Mouse (Mus musculus): ENCODE measurements around the gene Brox. TPM values are rescaled to one million over a fixed set of nuclear protein-coding genes. Genes with fewer than 3 reads are reported as not detected.
"Not testable (repeated sequence)": the region's sequence is repeated elsewhere in the genome, so short reads cannot be mapped to it uniquely, and the experiment has no call there.

Brox gene
- 10 to 100 TPM; 15.5 to 18.4 TPM for total RNA-seq (2021)
- long read RNA-seq, experiment 1, transcript Brox-201 (14 exons, 3,430 nt): major isoform, 5 of 8 reads
- long read RNA-seq, experiment 1, partial matches to known transcripts: 1 of 8 reads
- long read RNA-seq, experiment 1, other reads (novel, unspliced or antisense): 0 of 8 reads
- long read RNA-seq, experiment 2, transcript Brox-201 (14 exons, 3,430 nt): major isoform, 16 of 20 reads
- long read RNA-seq, experiment 2, partial matches to known transcripts: 0 of 20 reads
- long read RNA-seq, experiment 2, other reads (novel, unspliced or antisense): 2 of 20 reads

GRCm38 (mm10) chr1:183296877-183297383 is at the start of gene Brox:
TSS of gene Brox (minus strand) at chr1:183297269.
- peak; percentile 94 for DNase-seq

DNA sequence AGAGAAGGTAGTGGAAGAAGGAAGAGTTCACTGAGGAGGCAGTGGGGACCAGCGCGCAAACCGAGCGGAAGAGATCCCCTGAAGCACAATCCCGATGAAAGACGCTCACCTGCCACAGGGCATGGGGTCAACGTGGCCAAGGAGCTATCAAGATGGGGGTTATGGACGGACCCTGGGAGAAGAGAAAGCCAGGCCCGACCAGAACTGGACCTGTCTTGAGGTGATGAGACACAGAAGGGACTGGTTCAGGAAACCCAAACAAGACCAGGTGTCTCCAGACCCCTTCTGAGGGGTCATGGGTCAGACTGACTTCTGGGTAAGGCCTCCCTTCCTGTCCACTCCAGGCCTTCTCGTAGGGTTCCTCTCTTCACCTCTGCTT is 48.7 kb upstream of the Brox start:
- DNase-seq: no peak

- DNase-seq: peak; percentile 82
These were observed 48.1 kb upstream of the Brox start for GRCm38 (mm10) chr1:183344886-183345816.

DNA sequence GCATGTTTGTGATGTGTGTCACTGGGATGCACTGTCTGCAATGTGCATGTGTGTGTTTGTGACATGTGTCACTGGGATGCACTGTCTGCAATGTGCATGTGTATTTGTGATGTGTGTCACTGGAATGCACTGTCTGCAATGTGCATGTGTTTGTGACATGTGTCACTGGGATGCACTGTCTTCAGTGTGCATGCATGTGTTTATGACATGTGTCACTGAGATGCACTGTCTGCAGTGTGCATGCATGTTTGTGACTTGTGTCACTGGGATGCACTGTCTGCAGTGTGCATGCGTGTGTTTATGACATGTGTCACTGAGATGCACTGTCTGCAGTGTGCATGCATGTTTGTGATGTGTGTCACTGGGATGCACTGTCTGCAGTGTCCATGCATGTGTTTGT is 45.8 kb upstream of the Brox start:
- DNase-seq: not testable (repeated sequence)

- no peak for DNase-seq
These were observed 30.1 kb upstream of the Brox start for GRCm38 (mm10) chr1:183327171-183327570.

GRCm38 (mm10) chr1:183324433-183324832 is 27.4 kb upstream of the Brox start:
- no peak for DNase-seq

DNA sequence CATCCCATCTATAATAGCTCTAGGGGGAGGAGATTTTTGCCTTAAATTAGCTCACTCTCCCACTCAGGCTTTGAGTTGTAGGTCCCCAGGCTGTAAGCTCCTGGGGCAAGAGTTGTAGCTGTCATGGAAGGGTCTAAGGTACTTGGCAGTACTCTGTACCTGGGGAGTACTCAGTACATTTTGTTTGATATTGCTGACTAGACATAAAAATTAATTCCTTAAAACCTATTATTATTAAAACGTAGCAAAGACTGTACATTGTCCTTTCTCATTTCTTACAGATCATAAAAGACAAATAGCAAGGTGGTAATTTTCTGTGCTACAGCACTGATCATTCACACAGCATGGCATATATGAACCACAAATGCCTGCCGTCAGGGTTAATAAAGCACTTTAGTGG is 26.9 kb upstream of the Brox start:
- no peak for DNase-seq

- not testable (repeated sequence) for DNase-seq
These were observed 25.4 kb upstream of the Brox start for GRCm38 (mm10) chr1:183322496-183322895.

DNA sequence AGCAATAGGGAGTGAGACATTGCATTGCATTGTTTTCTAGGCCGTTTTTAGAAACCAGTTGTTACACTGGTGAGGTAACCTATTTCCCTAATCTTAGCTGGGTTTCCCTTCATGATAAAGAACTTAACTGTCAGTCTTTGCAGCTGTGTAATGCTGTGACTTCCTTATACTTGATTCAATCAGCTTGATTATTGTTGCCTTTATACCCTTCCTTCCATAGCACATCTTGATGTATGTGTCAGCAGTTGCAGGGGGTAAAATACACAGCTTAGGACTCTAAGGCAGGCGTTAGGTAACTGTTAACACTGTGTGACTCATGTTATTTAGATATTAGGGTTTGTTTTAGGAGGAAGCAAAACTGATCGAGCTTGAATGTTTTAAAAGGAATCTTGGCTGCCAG is 23.6 kb upstream of the Brox start:
- DNase-seq: no peak

DNA sequence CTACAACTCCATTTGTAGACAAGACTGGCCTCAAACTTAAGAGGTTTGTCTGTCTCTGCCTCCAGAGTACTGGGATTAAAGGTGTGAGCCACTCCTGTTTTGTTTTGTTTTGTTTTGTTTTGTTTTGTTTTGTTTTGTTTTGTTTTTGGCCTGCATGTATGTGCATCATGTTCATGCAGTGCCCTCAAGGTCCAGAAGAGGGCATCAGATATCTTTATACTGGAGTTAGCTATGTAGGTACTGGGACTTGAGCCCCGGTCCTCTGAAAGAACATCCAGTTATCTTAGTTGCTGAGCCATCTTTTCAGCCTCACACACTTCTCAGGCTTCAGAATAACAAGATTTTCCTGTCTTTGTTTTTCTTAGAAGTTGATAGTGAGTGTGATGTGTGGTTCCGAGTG is 18.7 kb upstream of the Brox start:
- no peak for DNase-seq

DNA sequence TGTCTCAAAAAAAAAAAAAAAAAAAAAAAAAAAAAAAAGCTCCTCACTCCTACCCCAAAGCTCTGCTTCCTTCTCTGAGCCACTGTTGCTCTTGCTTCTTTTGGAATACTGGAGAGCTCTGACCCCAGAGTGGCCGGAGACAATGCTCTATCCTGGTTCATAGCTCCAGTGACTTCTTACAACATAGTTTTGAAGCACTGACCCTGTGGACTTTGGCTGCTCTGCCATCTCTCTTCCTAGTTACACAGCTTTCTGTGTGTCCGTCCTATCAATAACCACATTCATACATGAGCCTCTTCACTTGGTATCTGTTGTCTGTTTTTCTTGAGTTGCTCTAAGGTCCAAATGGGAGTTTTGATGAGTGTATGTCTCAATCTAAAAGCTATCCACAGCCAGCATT is 15.0 kb upstream of the Brox start:
- DNase-seq: no peak

GRCm38 (mm10) chr1:183309601-183310000 is 12.5 kb upstream of the Brox start:
- DNase-seq: peak; percentile 41

DNA sequence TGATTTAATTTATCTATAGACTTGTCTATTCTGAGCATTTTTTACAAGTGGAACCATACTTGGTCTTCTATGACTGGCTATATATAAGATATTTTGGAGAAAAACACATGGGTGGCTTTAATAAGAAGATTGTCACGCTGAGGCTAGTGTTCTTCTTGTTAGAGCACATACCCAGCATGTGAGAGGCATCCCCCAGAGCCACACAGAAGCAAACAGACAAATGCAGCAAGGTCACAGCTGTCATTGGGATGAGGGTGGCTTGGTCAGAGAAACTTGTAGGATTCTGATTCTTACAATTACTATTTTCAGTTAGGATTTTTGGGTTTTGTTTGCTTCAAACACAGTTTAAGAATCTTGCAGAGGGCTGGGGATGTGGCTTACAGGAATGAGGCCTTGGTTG is 11.4 kb upstream of the Brox start:
- no peak for DNase-seq

DNA sequence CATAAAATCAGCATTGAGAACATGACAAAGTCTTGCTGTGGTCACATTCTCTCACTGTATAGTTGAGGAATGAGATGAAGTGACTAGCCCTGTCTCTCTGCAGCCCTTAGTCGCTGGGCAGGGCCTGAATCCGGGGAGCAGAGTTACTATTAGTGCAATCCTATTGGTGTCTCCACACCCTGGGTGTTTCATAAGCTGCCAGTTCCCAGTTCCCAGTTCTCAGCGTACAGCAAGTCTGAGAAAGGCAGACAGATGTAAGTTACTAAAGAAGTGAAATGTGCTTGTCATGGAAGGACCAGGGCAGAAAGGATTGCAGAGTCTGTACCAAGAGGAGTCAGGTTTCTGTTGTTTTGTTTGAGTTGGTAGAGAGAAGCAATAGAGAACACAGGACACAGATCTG is 10.5 kb upstream of the Brox start:
- no peak for DNase-seq

DNA sequence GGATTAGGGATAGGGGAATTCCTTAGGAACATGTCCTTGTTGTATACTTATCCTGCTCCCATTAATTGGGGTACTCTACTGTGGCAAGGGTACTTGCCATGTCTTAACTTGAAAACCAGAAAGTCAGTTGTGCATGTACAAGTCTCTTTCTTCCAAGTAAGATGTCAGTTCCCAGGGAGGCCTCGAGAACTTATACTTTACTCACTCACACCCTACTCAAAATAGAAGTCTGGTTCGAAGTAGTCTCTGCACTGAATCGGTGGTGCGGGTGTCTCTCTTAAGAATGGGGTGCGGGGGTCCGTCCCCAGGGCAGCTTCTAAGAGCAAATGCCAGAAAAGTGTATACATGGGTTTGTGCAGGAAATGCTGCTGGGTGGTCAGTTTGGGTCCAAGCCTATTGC is 2.1 kb upstream of the Brox start:
- peak; percentile 93 for DNase-seq

- DNase-seq: peak; percentile 29
These were observed 919 bp upstream of the Brox start for GRCm38 (mm10) chr1:183297886-183298489.

DNA sequence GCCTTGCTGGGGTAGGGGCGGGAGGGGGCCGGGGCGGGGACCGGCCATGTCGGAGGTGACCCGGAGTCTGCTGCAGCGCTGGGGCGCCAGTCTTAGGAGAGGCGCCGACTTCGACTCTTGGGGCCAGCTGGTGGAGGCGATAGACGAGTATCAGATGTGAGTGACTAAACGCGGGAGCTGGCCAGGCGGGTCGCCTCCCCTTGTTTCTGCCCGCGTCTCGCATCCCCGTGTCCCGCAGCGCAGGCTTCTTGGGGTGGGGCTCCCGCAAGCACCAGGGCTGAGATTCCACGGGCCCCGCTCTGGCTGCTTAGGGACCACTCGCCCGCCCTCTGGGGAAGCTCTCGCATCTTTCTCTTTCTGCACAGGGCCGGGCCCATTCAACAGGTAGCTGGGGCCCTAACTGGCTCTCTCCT is 410 bp upstream of the Brox start:
- DNase-seq: no peak

GRCm38 (mm10) chr1:183296465-183296864 is 604 bp downstream of the Brox start, which contains the start of gene Aida:
TSS of gene Aida (plus strand) at chr1:183296590.
- peak; percentile 39 for DNase-seq

DNA sequence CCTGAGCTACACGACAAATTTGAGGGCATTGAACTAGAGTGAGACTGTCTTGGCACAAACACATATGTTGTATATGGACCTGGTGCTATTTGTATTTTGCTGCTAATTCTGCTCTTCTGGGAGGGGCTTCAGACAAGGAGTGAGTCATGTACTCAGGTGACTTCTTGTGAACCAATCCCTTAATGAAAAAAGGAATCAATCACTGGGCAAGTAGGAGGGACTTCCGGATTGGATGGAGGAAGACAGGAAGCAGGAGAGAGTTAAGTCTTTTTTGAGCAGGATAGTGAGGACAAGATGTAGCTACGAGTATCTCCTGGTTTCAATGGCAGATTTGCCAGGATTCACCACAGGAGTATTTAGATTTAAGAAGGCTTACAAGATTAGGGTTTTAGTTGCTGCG is 7.5 kb downstream of the Brox start:
- no peak for DNase-seq

GRCm38 (mm10) chr1:183288351-183288750 is 8.7 kb downstream of the Brox start:
- no peak for DNase-seq

DNA sequence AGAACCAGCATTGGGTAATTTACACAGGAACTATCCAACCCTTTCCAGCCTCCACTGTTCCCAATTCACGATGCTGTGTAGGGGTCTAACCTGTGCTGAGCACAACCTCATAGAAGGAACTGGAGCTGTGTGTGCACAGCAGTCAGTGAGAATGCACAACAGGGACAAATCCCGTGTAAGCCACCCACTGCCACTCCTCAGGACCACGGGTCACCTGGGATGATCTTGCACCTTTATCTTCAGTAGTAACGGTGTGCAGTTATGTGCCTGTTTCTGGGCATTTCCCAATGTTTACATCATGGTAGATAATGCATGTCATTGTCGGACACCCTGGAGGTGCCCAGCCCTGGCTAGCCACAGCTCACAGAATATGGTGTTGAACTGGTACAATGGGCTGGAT is 21.3 kb downstream of the Brox start:
- no peak for DNase-seq

GRCm38 (mm10) chr1:183274385-183274784 is 22.7 kb downstream of the Brox start:
- no peak for DNase-seq

Measured in gastrocnemius, postnatal 25 days (tissue).